In the genomic region with DNA sequence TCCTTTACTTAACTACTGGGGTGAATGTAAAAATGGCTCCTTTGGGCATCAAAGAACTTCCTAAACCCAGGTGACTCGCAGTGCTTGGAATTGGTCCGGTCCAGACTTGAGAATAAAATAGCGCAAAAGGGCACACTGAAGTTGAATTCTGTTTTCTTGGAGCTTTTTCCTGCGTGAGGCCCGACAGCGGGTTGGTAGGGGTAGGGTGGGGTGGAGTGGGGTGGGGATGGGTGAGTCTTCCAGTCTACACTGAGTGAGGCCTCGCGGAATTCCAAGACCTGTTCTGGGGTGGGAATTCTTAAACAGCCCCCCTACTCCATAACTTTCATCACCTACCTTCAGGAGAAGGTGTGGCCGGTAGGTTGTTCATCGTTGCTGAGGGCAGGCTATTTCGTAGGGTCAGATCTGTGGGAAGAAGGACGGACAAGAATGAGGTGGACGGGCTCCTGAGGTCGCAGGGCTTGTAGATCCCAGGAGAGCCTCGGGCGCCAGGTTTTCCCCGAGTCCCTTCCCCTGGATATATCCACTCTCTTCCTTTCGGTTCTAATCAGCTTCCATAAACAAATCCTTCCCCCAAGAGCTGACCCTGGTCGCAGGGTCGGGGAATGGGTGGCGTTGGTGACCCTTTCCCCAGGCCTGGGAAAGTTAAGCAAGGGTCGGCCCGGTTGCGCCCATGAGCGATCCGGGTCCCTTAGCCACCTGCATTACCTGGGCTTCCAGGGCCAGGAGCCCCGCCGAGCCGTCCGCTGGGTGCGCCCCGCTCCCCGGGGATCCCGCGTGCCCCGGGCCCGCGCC, we compare ENCODE assay signal across 8 mouse cellular contexts. TPM values are rescaled to one million over a fixed set of nuclear protein-coding genes. Genes with fewer than 3 reads are reported as not detected.
DNase-seq lines count a peak whose midpoint lies in the region; ATAC-seq and TF ChIP-seq lines count a peak whose summit lies in the region.

No protein-coding gene starts in this region.

- no peaks in the 10 kb centered on the region for H3K36me3 ChIP-seq in heart, embryonic 15.5 days
- no peaks in the 10 kb centered on the region for H3K36me3 ChIP-seq in heart, postnatal 0 days (replicated peaks; ENCODE audit: control insufficient read depth, insufficient read depth, low read length)
- no peaks in the 10 kb centered on the region for H3K36me3 ChIP-seq in midbrain, embryonic 10.5 days

- DNase-seq in heart, adult 11 months, result no peak
- peak; percentile 25 for DNase-seq in ZHBTc4 (ENCODE audit: low read depth, low spot score)
- no peak for DNase-seq in heart, postnatal 0 days (ENCODE audit: low spot score)
- peak; percentile 33 for DNase-seq in midbrain, embryonic 10.5 days (ENCODE audit: low spot score)
- no peak for DNase-seq in frontal cortex, postnatal 14 days (ENCODE audit: low spot score in 2 of 2)
- DNase-seq in thymus, postnatal 25 days, result no peak
- DNase-seq in testis, postnatal 10 days (ENCODE audit: low spot score), result no peak

- H3K27me3 ChIP-seq in heart, embryonic 15.5 days, result peaks cover 48% of the 10 kb centered on the region
- peaks cover 24% of the 10 kb centered on the region for H3K27me3 ChIP-seq in heart, postnatal 0 days (ENCODE audit: control insufficient read depth, insufficient read depth, low read length)
- peaks cover 71% of the 10 kb centered on the region for H3K27me3 ChIP-seq in midbrain, embryonic 10.5 days (ENCODE audit: low read depth, poor library complexity, severe bottlenecking)

- WGBS in heart, embryonic 15.5 days, result 3% methylated on average over 38 of the region's 38 CpGs
- WGBS in heart, postnatal 0 days, result 5% methylated on average over 33 of the region's 38 CpGs
- WGBS in midbrain, embryonic 10.5 days, result 4% methylated on average over 38 of the region's 38 CpGs

- peak overlapping the region; percentile 68 for H3K4me3 ChIP-seq in heart, embryonic 15.5 days
- peak overlapping the region; percentile 75 for H3K4me3 ChIP-seq in heart, postnatal 0 days (ENCODE audit: low read depth, low read length)
- peak overlapping the region; percentile 62 for H3K4me3 ChIP-seq in midbrain, embryonic 10.5 days

- TF ChIP-seq EP300 in heart, postnatal 0 days (IDR thresholded peaks at IDR 0.05; ENCODE audit: low read depth), result no peak

- ATAC-seq in heart, embryonic 15.5 days (replicated peaks; ENCODE audit: insufficient number of reproducible peaks, insufficient read depth, low FRiP score, low read depth), result no peak
- ATAC-seq in heart, postnatal 0 days (ENCODE audit: insufficient read depth, low read depth), result no peak

- 0 out of 2 replicates have a peak overlapping the region, but pooled peaks have one; percentile 48 for H3K27ac ChIP-seq in heart, embryonic 15.5 days
- peak overlapping the region; percentile 75 for H3K27ac ChIP-seq in heart, postnatal 0 days (ENCODE audit: low read depth)
- H3K27ac ChIP-seq in midbrain, embryonic 10.5 days (replicated peaks), result peak overlapping the region; percentile 38; the same call in 1 of the 2 replicates

- peak overlapping the region; percentile 60 for H3K9ac ChIP-seq in heart, embryonic 15.5 days
- H3K9ac ChIP-seq in heart, postnatal 0 days (replicated peaks; ENCODE audit: low read depth, low read length), result peak overlapping the region; percentile 73

- peaks cover 33% of the 10 kb centered on the region for H3K4me1 ChIP-seq in heart, embryonic 15.5 days (replicated peaks)
- H3K4me1 ChIP-seq in heart, postnatal 0 days (ENCODE audit: control insufficient read depth, insufficient read depth), result peaks cover 11% of the 10 kb centered on the region; the same call in 1 of the 2 replicates
- H3K4me1 ChIP-seq in midbrain, embryonic 10.5 days, result peaks cover 21% of the 10 kb centered on the region

- TF ChIP-seq CTCF in heart, postnatal 0 days (IDR thresholded peaks at IDR 0.05; ENCODE audit: low read depth), result no peak

- peak overlapping the region; percentile 98 for H3K4me2 ChIP-seq in heart, embryonic 15.5 days
- peak overlapping the region; percentile 89 for H3K4me2 ChIP-seq in heart, postnatal 0 days (ENCODE audit: low read depth, low read length)

- H3K9me3 ChIP-seq in heart, embryonic 15.5 days (replicated peaks), result no peaks in the 10 kb centered on the region
- H3K9me3 ChIP-seq in heart, postnatal 0 days (replicated peaks; ENCODE audit: control insufficient read depth, low read length), result no peaks in the 10 kb centered on the region
- no peaks in the 10 kb centered on the region for H3K9me3 ChIP-seq in midbrain, embryonic 10.5 days (replicated peaks)

RNA-seq across cellular contexts. Expression of a gene that starts 0.7 kb away (rescaled TPM):
- polyA plus RNA-seq in heart, embryonic 15.5 days (2015; fragmentation: Nextera tagmentation; extraction: Ambion mirVana), result 14.6 and 15.3 TPM in 2 replicates
- total RNA-seq in heart, postnatal 0 days (2014; rRNA removed; ENCODE audit: low replicate concordance), result 20.5 and 27.6 TPM in 2 replicates
- polyA plus RNA-seq in heart, postnatal 0 days (2015; fragmentation: Nextera tagmentation; extraction: Ambion mirVana), result 15.9 and 19.0 TPM in 2 replicates
- 3.9 and 4.7 TPM in 2 replicates for polyA plus RNA-seq in midbrain, embryonic 10.5 days (2016; fragmentation: Nextera tagmentation; extraction: Ambion mirVana)

RNA-seq across cellular contexts. Expression of a gene that starts 20.9 kb away (rescaled TPM):
- 201 and 225 TPM in 2 replicates for polyA plus RNA-seq in heart, embryonic 15.5 days (2015; fragmentation: Nextera tagmentation; extraction: Ambion mirVana)
- total RNA-seq in heart, postnatal 0 days (2014; rRNA removed; ENCODE audit: low replicate concordance), result 234 and 284 TPM in 2 replicates
- 213 and 214 TPM in 2 replicates for polyA plus RNA-seq in heart, postnatal 0 days (2015; fragmentation: Nextera tagmentation; extraction: Ambion mirVana)
- 231 and 250 TPM in 2 replicates for polyA plus RNA-seq in midbrain, embryonic 10.5 days (2016; fragmentation: Nextera tagmentation; extraction: Ambion mirVana)

RNA-seq across cellular contexts. Expression of a gene that starts 33.3 kb away (rescaled TPM):
- 2.6 and 9.4 TPM in 2 replicates for polyA plus RNA-seq in heart, embryonic 15.5 days (2015; fragmentation: Nextera tagmentation; extraction: Ambion mirVana)
- 0.42 TPM in 1 of 2 replicates, not detected in the other for total RNA-seq in heart, postnatal 0 days (2014; rRNA removed; ENCODE audit: low replicate concordance)
- 0.56 and 0.68 TPM in 2 replicates for polyA plus RNA-seq in heart, postnatal 0 days (2015; fragmentation: Nextera tagmentation; extraction: Ambion mirVana)
- polyA plus RNA-seq in midbrain, embryonic 10.5 days (2016; fragmentation: Nextera tagmentation; extraction: Ambion mirVana), result 3.2 and 5.0 TPM in 2 replicates

RNA-seq across cellular contexts. Expression of a gene that starts 36.3 kb away (rescaled TPM):
- 4.3 and 5.1 TPM in 2 replicates for polyA plus RNA-seq in heart, embryonic 15.5 days (2015; fragmentation: Nextera tagmentation; extraction: Ambion mirVana)
- total RNA-seq in heart, postnatal 0 days (2014; rRNA removed; ENCODE audit: low replicate concordance), result 6.0 and 18.8 TPM in 2 replicates
- 3.2 and 5.2 TPM in 2 replicates for polyA plus RNA-seq in heart, postnatal 0 days (2015; fragmentation: Nextera tagmentation; extraction: Ambion mirVana)
- 4.7 and 10.0 TPM in 2 replicates for polyA plus RNA-seq in midbrain, embryonic 10.5 days (2016; fragmentation: Nextera tagmentation; extraction: Ambion mirVana)

RNA-seq across cellular contexts. Expression of a gene that starts 51.7 kb away (rescaled TPM):
- 1.4 and 2.2 TPM in 2 replicates for polyA plus RNA-seq in heart, embryonic 15.5 days (2015; fragmentation: Nextera tagmentation; extraction: Ambion mirVana)
- total RNA-seq in heart, postnatal 0 days (2014; rRNA removed; ENCODE audit: low replicate concordance), result 0.85 TPM in 1 of 2 replicates, not detected in the other
- polyA plus RNA-seq in heart, postnatal 0 days (2015; fragmentation: Nextera tagmentation; extraction: Ambion mirVana), result 1.6 and 1.8 TPM in 2 replicates
- 0.96 and 1.7 TPM in 2 replicates for polyA plus RNA-seq in midbrain, embryonic 10.5 days (2016; fragmentation: Nextera tagmentation; extraction: Ambion mirVana)

Comparison
In these comparisons a context has a peak if more than half of its experiments do, and no peak if none do; other contexts are left out.
1. DNase-seq: peak in ZHBTc4 (single experiment) and midbrain, embryonic 10.5 days (single experiment); none in heart, adult 11 months (single experiment), heart, postnatal 0 days (single experiment), frontal cortex, postnatal 14 days (0 of 2), thymus, postnatal 25 days (single experiment) and testis, postnatal 10 days (single experiment).
2. Peak in every context shown above with its lines, with median percentiles within 50 percentile points of each other: H3K27ac ChIP-seq and H3K4me3 ChIP-seq.